10 mouse cellular contexts compared by ENCODE assay signal in the genomic region with DNA sequence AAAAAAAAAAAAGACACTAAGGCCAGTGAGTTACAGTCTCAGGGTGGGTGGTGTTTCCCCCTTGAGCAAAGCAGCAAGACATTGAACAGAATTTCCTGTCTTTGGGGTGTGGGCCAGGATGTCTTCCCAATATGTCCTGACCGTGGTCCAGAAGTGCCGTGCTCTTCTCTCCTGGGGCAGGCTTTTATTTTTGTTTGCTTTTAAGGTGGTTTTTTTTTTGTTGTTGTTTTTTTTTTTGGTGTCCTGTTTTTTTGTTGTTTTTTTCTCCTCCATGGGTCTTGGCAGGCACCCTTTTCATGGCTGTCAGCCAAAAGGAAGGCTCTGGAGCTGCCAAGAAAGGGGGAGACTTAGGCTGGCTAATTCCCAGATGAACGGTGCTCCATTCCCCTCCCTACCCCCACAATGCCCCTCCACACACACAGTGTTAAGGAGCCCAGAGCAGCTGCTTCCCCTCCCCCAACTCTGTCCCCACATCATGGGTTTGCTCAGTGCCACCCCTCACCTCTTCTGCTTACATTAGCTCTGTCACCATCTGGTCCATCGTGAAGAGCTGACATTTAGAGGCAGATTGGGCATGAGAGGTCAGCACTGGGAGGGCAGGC. TPM values are rescaled to one million over a fixed set of nuclear protein-coding genes. Genes with fewer than 3 reads are reported as not detected.
DNase-seq lines count a peak whose midpoint lies in the region; ATAC-seq and TF ChIP-seq lines count a peak whose summit lies in the region.
"Had no signal": no experiment of that assay in that cellular context is flagged by ENCODE, and none has a peak within 500 bp of the region (broad histone marks: within the 10 kb centered on the region; RNA-seq: fewer than 3 reads in every experiment).

No protein-coding gene starts in this region.

- in situ Hi-C loops in CH12.LX (cut with MboI; ENCODE audit: low pct_ligation_motif_present, low pct_unique_long_range_greater_than_20kb, low sequenced_read_pairs), result no loop called here

- H3K27me3 ChIP-seq in CH12.LX (replicated peaks), result no peaks in the 10 kb centered on the region
- H3K27me3 ChIP-seq in lung, postnatal 0 days (replicated peaks; ENCODE audit: insufficient read depth, low read length), result no peaks in the 10 kb centered on the region
- H3K27me3 ChIP-seq in thymus, adult 2 months (ENCODE audit: control insufficient read depth, insufficient read depth, low read length), result no peaks in the 10 kb centered on the region
- H3K27me3 ChIP-seq: embryonic facial prominence, embryonic 15.5 days; liver, embryonic 13.5 days had no signal

- TF ChIP-seq CTCF in CH12.LX (conservative IDR thresholded peaks at IDR 0.05 in 1 of 2, IDR thresholded peaks at IDR 0.05 in 1 of 2; ENCODE audit: low read depth in 2 of 2, low read length in 2 of 2), result no peak
- no peak for TF ChIP-seq CTCF in lung, postnatal 0 days (IDR thresholded peaks at IDR 0.05)
- no peak for TF ChIP-seq CTCF in thymus, adult 2 months (IDR thresholded peaks at IDR 0.05; ENCODE audit: borderline replicate concordance, control insufficient read depth, extremely low read depth, insufficient read depth, low read length, poor library complexity)

- H3K4me1 ChIP-seq in CH12.LX (ENCODE audit: control insufficient read depth in 1 of 2, insufficient read depth in 2 of 2), result peaks cover 23 to 52% of the 10 kb centered on the region in 2 experiments
- peaks cover 27% of the 10 kb centered on the region for H3K4me1 ChIP-seq in lung, postnatal 0 days (ENCODE audit: insufficient read depth, low read depth, low read length)
- H3K4me1 ChIP-seq in thymus, adult 2 months (replicated peaks; ENCODE audit: control insufficient read depth, insufficient read depth, low read length), result peaks cover 15% of the 10 kb centered on the region

- H3K27ac ChIP-seq in CH12.LX (ENCODE audit: insufficient read depth, low read depth), result no peak overlapping the region
- H3K27ac ChIP-seq in lung, postnatal 0 days (ENCODE audit: low read length), result peak overlapping the region; percentile 2; the same call in 1 of the 2 replicates
- no peak overlapping the region for H3K27ac ChIP-seq in thymus, adult 2 months (ENCODE audit: control insufficient read depth, insufficient read depth, low read length)
- H3K27ac ChIP-seq: embryonic facial prominence, embryonic 15.5 days; liver, embryonic 13.5 days had no signal

- no peak overlapping the region for H3K4me2 ChIP-seq in CH12.LX (ENCODE audit: insufficient read depth, low read depth, poor library complexity, severe bottlenecking)
- no peak overlapping the region for H3K4me2 ChIP-seq in lung, postnatal 0 days (replicated peaks; ENCODE audit: low read depth, low read length)
- H3K4me2 ChIP-seq: embryonic facial prominence, embryonic 15.5 days; liver, embryonic 13.5 days had no signal

- TF ChIP-seq POLR2A in CH12.LX (IDR thresholded peaks at IDR 0.05; ENCODE audit: low read depth, low read length), result no peak
- no peak for TF ChIP-seq POLR2A in thymus, adult 2 months (IDR thresholded peaks at IDR 0.05; ENCODE audit: control insufficient read depth, extremely low read depth, insufficient read depth, low read length, poor library complexity)

- intact Hi-C loops in heart, postnatal 14 days (cut with DNase I), result no loop called here

- dilution Hi-C loops in CH12.LX (cut with MboI; ENCODE audit: extremely low pct_ligation_motif_present, extremely low pct_unique_long_range_greater_than_20kb, low sequenced_read_pairs), result no loop called here

- no peak for TF ChIP-seq EP300 in CH12.LX (IDR thresholded peaks at IDR 0.05; ENCODE audit: low read length)
- TF ChIP-seq EP300 in lung, postnatal 0 days (IDR thresholded peaks at IDR 0.05), result no peak; the same call in 1 of the 2 replicates

- peaks cover 21 to 69% of the 10 kb centered on the region in 2 experiments for H3K36me3 ChIP-seq in CH12.LX (replicated peaks in 1 of 2; ENCODE audit: control insufficient read depth in 1 of 2, insufficient read depth in 1 of 2, low read length in 1 of 2)
- H3K36me3 ChIP-seq in lung, postnatal 0 days (ENCODE audit: insufficient read depth, low read length), result peaks cover 27% of the 10 kb centered on the region
- H3K36me3 ChIP-seq in thymus, adult 2 months (ENCODE audit: control insufficient read depth, insufficient read depth, low read length), result peaks cover 38% of the 10 kb centered on the region

- H3K79me2 ChIP-seq in CH12.LX (replicated peaks; ENCODE audit: control insufficient read depth, extremely low read depth, insufficient read depth, poor library complexity, severe bottlenecking), result no peaks in the 10 kb centered on the region

- no peak overlapping the region for H3K4me3 ChIP-seq in CH12.LX (replicated peaks in 1 of 3; ENCODE audit: low read depth in 2 of 3, low read length in 2 of 3, poor library complexity in 1 of 3)
- H3K4me3 ChIP-seq in lung, postnatal 0 days (ENCODE audit: low read depth, low read length), result no peak overlapping the region
- H3K4me3 ChIP-seq in thymus, adult 2 months (ENCODE audit: control insufficient read depth, insufficient read depth, low read length), result no peak overlapping the region
- H3K4me3 ChIP-seq: embryonic facial prominence, embryonic 15.5 days; liver, embryonic 13.5 days had no signal

- no peak for ATAC-seq in lung, postnatal 0 days

- 16% methylated on average over 4 of the region's 4 CpGs for WGBS in lung, postnatal 0 days
- WGBS in thymus, adult 2 months, result 86% methylated on average over 4 of the region's 4 CpGs

- TF ChIP-seq RAD21 in CH12.LX (IDR thresholded peaks at IDR 0.05; ENCODE audit: low read depth, low read length), result no peak

- H3K9ac ChIP-seq in CH12.LX (ENCODE audit: insufficient read depth, low read depth), result no peak overlapping the region
- H3K9ac ChIP-seq in lung, postnatal 0 days (replicated peaks; ENCODE audit: low read depth), result no peak overlapping the region
- H3K9ac ChIP-seq: embryonic facial prominence, embryonic 15.5 days; liver, embryonic 13.5 days had no signal

- peak; percentile 20 for DNase-seq in gastrocnemius, postnatal 10 days
- DNase-seq in gastrocnemius, adult 8-10 months (ENCODE audit: low spot score in 2 of 2), result no peak
- DNase-seq in CH12.LX (ENCODE audit: extremely low read depth), result no peak
- peak; percentile 77 for DNase-seq in cerebellum, adult 8-10 months
- peak; percentile 72 to 76 for DNase-seq in heart, postnatal 14 days
- DNase-seq in lung, postnatal 0 days (ENCODE audit: low spot score), result peak; percentile 67
- DNase-seq in embryo, embryonic 11 days, result no peak
- DNase-seq in thymus, adult 2 months, result no peak
- DNase-seq: liver, embryonic 13.5 days had no signal

- no peaks in the 10 kb centered on the region for H3K9me3 ChIP-seq in CH12.LX (replicated peaks; ENCODE audit: low read length)
- no peaks in the 10 kb centered on the region for H3K9me3 ChIP-seq in lung, postnatal 0 days (ENCODE audit: low read length)
- H3K9me3 ChIP-seq: embryonic facial prominence, embryonic 15.5 days; liver, embryonic 13.5 days had no signal

TF ChIP-seq in CH12.LX, 34 proteins besides CTCF, POLR2A, EP300 and RAD21:
- TF ChIP-seq ZNF384 (IDR thresholded peaks at IDR 0.05; ENCODE audit: low read depth, low read length), result 0 out of 2 replicates have a peak, but pooled peaks have one; percentile 2
- no peak for TF ChIP-seq BHLHE40 (IDR thresholded peaks at IDR 0.05; ENCODE audit: low read depth, low read length)

RNA-seq across cellular contexts. Expression of a gene that starts 3.1 kb away (rescaled TPM):
- 10 to 100 TPM; 11.3 to 12.4 TPM for total RNA-seq in gastrocnemius, postnatal 10 days (2021)
- total RNA-seq in gastrocnemius, adult 8-10 months (2022), result 10 to 100 TPM in 2 of 4 experiments, 1 to 10 TPM in 2; 7.7 to 14.2 (median 11.0) TPM
- total RNA-seq in CH12.LX (2012; rRNA removed), result 3.1 and 8.9 TPM in 2 replicates
- 5.7 and 7.1 TPM in 2 replicates for total RNA-seq in CH12.LX (2014; rRNA removed)
- 9.7 and 11.5 TPM in 2 replicates for polyA plus RNA-seq in CH12.LX (2012; ENCODE audit: insufficient read length, low read depth)
- total RNA-seq in heart, postnatal 14 days (2021), result 10 to 100 TPM; 50.1 to 66.9 TPM
- polyA plus RNA-seq in lung, postnatal 0 days (2015; fragmentation: Nextera tagmentation; extraction: Ambion mirVana), result 9.5 and 13.4 TPM in 2 replicates
- 10.7 and 18.1 TPM in 2 replicates for polyA plus RNA-seq in thymus, adult 2 months (2012; rRNA removed)

RNA-seq across cellular contexts. Expression of a gene that starts 17.9 kb away (rescaled TPM):
- total RNA-seq in gastrocnemius, postnatal 10 days (2021), result not detected
- total RNA-seq in gastrocnemius, adult 8-10 months (2022), result not detected
- total RNA-seq in CH12.LX (2012; rRNA removed), result not detected in 2 replicates
- total RNA-seq in CH12.LX (2014; rRNA removed), result not detected in 2 replicates
- 7.4 TPM in 1 of 2 replicates, not detected in the other for polyA plus RNA-seq in CH12.LX (2012; ENCODE audit: insufficient read length, low read depth)
- total RNA-seq in heart, postnatal 14 days (2021), result 1 to 10 TPM in 1 of 2 experiments, not detected in 1; 2.2 TPM
- polyA plus RNA-seq in lung, postnatal 0 days (2015; fragmentation: Nextera tagmentation; extraction: Ambion mirVana), result not detected in 2 replicates
- polyA plus RNA-seq in thymus, adult 2 months (2012; rRNA removed), result not detected in 2 replicates
- polyA plus RNA-seq: embryonic facial prominence, embryonic 15.5 days; liver, embryonic 13.5 days had no signal

RNA-seq across cellular contexts. Expression of a gene that starts 22.6 kb away (rescaled TPM):
- total RNA-seq in gastrocnemius, postnatal 10 days (2021), result under 1 TPM; 0.42 to 0.86 TPM
- under 1 TPM in 3 of 4 experiments, not detected in 1; 0.22 to 0.78 (median 0.40) TPM for total RNA-seq in gastrocnemius, adult 8-10 months (2022)
- total RNA-seq in CH12.LX (2012; rRNA removed) (0.46 and 0.64 TPM in 2 replicates), CH12.LX (2014; rRNA removed) (0.27 TPM in 2 replicates)
- polyA plus RNA-seq in CH12.LX (2012; ENCODE audit: insufficient read length, low read depth), result 0.35 and 0.36 TPM in 2 replicates
- total RNA-seq in heart, postnatal 14 days (2021), result 1 to 10 TPM; 4.1 to 4.6 TPM
- polyA plus RNA-seq in lung, postnatal 0 days (2015; fragmentation: Nextera tagmentation; extraction: Ambion mirVana), result 0.12 and 0.21 TPM in 2 replicates
- polyA plus RNA-seq in thymus, adult 2 months (2012; rRNA removed), result 14.8 and 15.5 TPM in 2 replicates

RNA-seq across cellular contexts. Expression of a gene that starts 23.2 kb away (rescaled TPM):
- total RNA-seq in gastrocnemius, postnatal 10 days (2021), result 10 to 100 TPM; 17.3 to 18.3 TPM
- 10 to 100 TPM; 20.5 to 26.2 (median 24.6) TPM for total RNA-seq in gastrocnemius, adult 8-10 months (2022)
- total RNA-seq in CH12.LX (2012; rRNA removed) (17.4 and 18.1 TPM in 2 replicates), CH12.LX (2014; rRNA removed) (11.1 and 11.6 TPM in 2 replicates)
- 10.8 and 11.8 TPM in 2 replicates for polyA plus RNA-seq in CH12.LX (2012; ENCODE audit: insufficient read length, low read depth)
- total RNA-seq in heart, postnatal 14 days (2021), result 10 to 100 TPM; 24.5 to 24.7 TPM
- polyA plus RNA-seq in lung, postnatal 0 days (2015; fragmentation: Nextera tagmentation; extraction: Ambion mirVana), result 24.1 TPM in 2 replicates
- 20.0 and 22.1 TPM in 2 replicates for polyA plus RNA-seq in thymus, adult 2 months (2012; rRNA removed)

RNA-seq across cellular contexts. Expression of a gene that starts 23.3 kb away (rescaled TPM):
- total RNA-seq in gastrocnemius, postnatal 10 days (2021), result 10 to 100 TPM; 15.9 to 18.1 TPM
- total RNA-seq in gastrocnemius, adult 8-10 months (2022), result 1 to 10 TPM; 6.0 to 8.8 (median 7.2) TPM
- total RNA-seq in CH12.LX (2012; rRNA removed) (40.2 and 47.6 TPM in 2 replicates), CH12.LX (2014; rRNA removed) (19.7 and 20.9 TPM in 2 replicates)
- 58.8 and 61.2 TPM in 2 replicates for polyA plus RNA-seq in CH12.LX (2012; ENCODE audit: insufficient read length, low read depth)
- total RNA-seq in heart, postnatal 14 days (2021), result 10 to 100 TPM; 20.9 to 22.1 TPM
- 8.9 and 9.9 TPM in 2 replicates for polyA plus RNA-seq in lung, postnatal 0 days (2015; fragmentation: Nextera tagmentation; extraction: Ambion mirVana)
- polyA plus RNA-seq in thymus, adult 2 months (2012; rRNA removed), result 77.4 and 107 TPM in 2 replicates

Comparison
In these comparisons a context has a peak if more than half of its experiments do, and no peak if none do; other contexts are left out.
1. DNase-seq: peak in gastrocnemius, postnatal 10 days (single experiment), cerebellum, adult 8-10 months (single experiment), heart, postnatal 14 days (2 of 2) and lung, postnatal 0 days (single experiment); none in gastrocnemius, adult 8-10 months (0 of 2), CH12.LX (single experiment), embryo, embryonic 11 days (single experiment) and thymus, adult 2 months (single experiment).